Mouse (Mus musculus) erythroblast, embryonic 14.5 days (primary cell): ENCODE measurements around the gene Tulp1. TPM values are rescaled to one million over a fixed set of nuclear protein-coding genes. Genes with fewer than 3 reads are reported as not detected.
"Not testable (repeated sequence)": the region's sequence is repeated elsewhere in the genome, so short reads cannot be mapped to it uniquely, and the experiment has no call there.

Experiments used
- H3K27me3 ChIP-seq: 2 replicates; pipeline ENCODE4 v1.6.1; 2012; ENCODE audit warnings: inconsistent platforms; ENCODE audit not compliant: control insufficient read depth
- H3K36me3 ChIP-seq: 2 replicates; pipeline ENCODE4 v1.6.1; 2012; ENCODE audit warnings: mild to moderate bottlenecking, inconsistent platforms; ENCODE audit not compliant: control insufficient read depth
- H3K4me1 ChIP-seq: 2 replicates; pipeline ENCODE4 v1.6.1; 2012; ENCODE audit warnings: inconsistent platforms; ENCODE audit not compliant: control insufficient read depth
- H3K4me3 ChIP-seq: replicated peaks from 2 replicates; pipeline ENCODE3; 2012; ENCODE audit warnings: moderate library complexity, mild to moderate bottlenecking, inconsistent platforms
- H3K9me3 ChIP-seq: 2 replicates; pipeline ENCODE4 v1.6.1; 2012; ENCODE audit warnings: low read length, inconsistent platforms, mixed read lengths; ENCODE audit not compliant: control insufficient read depth
- GATA1 ChIP-seq: IDR thresholded peaks from 2 replicates; pipeline ENCODE4 v1.6.1; 2012; ENCODE audit warnings: low read length, inconsistent platforms, mixed read lengths
- TAL1 ChIP-seq: IDR thresholded peaks from 3 replicates; pipeline ENCODE4 v1.6.1; 2012; ENCODE audit warnings: low read length, inconsistent platforms, mixed read lengths
- polyA plus RNA-seq: library from polyadenylated mRNA; stranded (reverse); fragments of >175 nt; gene quantifications from 2 replicates; pipeline ENCODE4 v1.2.3, GENCODE M21; 2012

The Tulp1 gene
- polyA plus RNA-seq, 1 experiment, result 0.19 TPM

DNA sequence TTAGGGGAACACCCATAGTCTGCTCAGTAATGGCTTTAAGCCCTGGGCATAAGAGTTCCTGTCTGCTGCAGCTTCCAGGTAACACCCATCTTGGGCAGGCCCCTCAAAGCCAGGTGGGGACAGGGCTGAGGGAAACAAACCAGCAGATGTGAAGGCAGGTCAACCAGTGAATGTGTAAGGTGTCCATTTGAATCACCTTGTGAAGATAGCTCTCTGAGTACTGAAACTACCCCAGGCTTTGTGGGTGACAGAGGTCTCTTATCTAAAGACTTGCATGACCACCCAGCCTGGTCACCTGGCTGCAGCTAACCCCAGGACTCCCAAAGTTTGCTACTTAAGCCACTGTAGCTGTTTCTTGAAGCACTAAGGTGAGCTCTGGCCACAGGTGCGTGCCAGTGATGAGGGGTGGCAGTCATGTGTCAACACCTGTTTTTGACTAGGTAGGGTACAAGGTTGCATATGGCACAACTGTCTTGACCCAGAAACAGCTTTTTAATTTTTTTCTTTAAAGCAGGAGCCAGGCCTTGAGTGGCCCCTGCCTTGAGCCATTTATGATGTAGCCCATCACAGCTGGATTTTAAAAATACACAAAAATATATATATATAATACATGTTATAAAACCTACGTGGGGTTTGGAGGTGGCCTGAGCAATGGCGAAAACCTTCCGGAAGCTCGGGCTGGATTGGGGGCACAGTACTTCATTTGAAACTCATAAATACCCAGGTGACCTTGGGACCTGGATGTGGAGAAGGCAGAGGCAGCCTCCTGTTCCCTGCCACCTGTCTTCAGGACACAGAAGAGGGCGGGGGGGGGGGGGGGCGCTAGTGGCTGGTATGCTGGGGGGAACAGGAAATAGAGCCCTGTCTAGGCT is 33.5 kb downstream of the Tulp1 start:
- Histone ChIP-seq H3K36me3 (peaks cover 55% of the 10 kb centered on the region), H3K4me1 (peaks cover 55% of the 10 kb centered on the region), H3K9me3 (no peaks in the 10 kb centered on the region), H3K4me3 (no peak overlapping the region), H3K27me3 (peaks cover 14% of the 10 kb centered on the region)
- TF ChIP-seq GATA1, result no peak
- no peak for TF ChIP-seq TAL1

DNA sequence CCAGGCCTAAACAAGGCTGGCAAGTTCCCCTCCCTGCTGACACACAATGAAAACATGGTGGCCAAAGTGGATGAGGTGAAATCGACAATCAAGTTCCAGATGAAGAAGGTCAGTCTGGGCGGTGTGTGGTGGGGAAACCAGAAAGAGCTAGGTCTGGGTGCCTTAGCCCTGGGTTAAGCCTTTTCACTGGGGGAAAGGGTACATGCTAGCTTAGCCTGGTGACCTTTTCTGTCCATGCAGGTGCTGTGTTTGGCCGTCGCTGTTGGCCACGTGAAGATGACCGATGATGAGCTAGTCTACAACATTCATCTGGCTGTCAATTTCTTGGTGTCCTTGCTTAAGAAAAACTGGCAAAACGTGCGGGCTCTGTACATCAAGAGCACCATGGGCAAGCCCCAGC is 34.4 kb downstream of the Tulp1 start:
- peak overlapping the region; percentile 6 for H3K4me3 ChIP-seq
- H3K36me3 ChIP-seq, result peaks cover 63% of the 10 kb centered on the region
- H3K9me3 ChIP-seq, result not testable (repeated sequence)
- peaks cover 55% of the 10 kb centered on the region for H3K4me1 ChIP-seq
- peaks cover 14% of the 10 kb centered on the region for H3K27me3 ChIP-seq

DNA sequence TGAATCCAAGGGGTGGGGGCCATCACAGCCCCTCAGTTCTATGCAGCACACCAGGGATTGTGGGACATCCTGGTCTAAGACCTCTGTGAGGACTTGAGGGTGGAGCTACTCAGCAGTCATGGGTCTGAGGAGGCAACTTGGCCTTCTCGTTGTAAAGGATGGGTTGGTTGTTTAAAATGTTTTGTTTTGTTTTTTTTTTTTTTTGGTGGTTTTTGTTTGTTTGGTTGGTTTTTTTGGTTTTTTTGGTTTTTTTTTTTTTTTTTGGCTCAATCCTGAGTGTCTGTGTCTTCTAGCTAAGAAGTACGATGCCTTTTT is 34.8 kb downstream of the Tulp1 start:
- H3K27me3 ChIP-seq, result peaks cover 14% of the 10 kb centered on the region
- H3K9me3 ChIP-seq, result no peaks in the 10 kb centered on the region
- H3K4me3 ChIP-seq, result peak overlapping the region; percentile 97
- H3K4me1 ChIP-seq, result peaks cover 55% of the 10 kb centered on the region
- peaks cover 66% of the 10 kb centered on the region for H3K36me3 ChIP-seq
- TF ChIP-seq GATA1, result no peak
- no peak for TF ChIP-seq TAL1

DNA sequence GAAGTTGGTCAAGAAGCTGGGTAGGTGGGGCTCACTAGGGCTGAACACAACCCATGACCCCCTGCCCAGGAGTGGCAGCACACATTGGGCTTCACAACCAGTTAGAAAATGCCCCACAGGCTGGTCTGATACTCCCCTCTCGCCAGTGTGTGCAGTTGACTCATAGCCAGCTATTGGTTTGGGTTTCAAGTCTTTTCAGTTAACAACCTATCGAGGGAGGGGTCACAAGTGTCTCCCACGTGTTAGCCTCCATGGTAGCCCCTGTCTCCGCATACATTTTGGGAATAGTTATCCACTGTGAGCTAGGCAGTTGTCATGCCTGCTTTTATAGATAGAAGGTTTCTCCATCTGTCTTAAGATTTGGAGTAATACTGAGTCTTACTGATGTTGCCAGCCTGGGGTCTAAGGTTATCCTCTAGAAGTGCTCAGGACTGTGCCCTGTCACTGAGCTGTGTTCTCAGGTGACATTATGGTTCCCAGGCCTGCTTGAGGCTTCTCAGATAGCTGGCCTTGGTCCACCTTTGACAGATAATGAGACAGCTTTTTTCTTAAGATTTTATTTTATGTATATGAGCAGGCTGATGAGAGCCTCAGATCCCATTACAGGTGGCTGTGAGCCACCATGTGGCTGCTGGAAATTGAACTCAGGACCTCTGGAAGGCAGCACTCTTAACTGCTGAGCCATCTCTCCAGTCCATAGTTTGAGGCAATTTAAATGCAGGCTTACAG is 35.4 kb downstream of the Tulp1 start:
- Histone ChIP-seq H3K9me3 (peaks cover 1% of the 10 kb centered on the region), H3K36me3 (peaks cover 71% of the 10 kb centered on the region), H3K4me1 (peaks cover 55% of the 10 kb centered on the region), H3K4me3 (peak overlapping the region; percentile 97), H3K27me3 (peaks cover 14% of the 10 kb centered on the region)
- TF ChIP-seq TAL1 (no peak), GATA1 (no peak)

DNA sequence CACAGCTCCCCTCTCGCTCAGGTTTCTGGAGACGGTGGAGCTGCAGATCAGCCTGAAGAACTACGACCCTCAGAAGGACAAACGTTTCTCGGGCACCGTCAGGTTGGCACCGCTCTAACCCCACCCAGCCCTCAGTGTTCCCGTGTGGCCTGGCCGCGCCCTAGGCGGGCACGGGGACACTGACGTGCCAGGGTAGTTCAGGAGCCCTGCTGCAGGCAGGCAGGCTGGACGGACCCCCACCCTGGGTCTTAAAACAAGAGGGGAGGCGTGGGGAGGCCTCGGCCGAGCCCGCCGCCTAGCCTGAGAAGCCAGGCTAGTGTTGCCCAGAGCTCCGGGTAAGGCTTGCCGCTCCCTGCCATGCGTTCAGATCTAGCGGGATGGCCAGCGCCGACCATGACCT is 36.1 kb downstream of the Tulp1 start:
- Histone ChIP-seq H3K27me3 (peaks cover 14% of the 10 kb centered on the region), H3K36me3 (peaks cover 74% of the 10 kb centered on the region), H3K4me3 (peak overlapping the region; percentile 97), H3K4me1 (peaks cover 55% of the 10 kb centered on the region), H3K9me3 (peaks cover 6% of the 10 kb centered on the region)
- TF ChIP-seq GATA1, result no peak
- no peak for TF ChIP-seq TAL1

DNA sequence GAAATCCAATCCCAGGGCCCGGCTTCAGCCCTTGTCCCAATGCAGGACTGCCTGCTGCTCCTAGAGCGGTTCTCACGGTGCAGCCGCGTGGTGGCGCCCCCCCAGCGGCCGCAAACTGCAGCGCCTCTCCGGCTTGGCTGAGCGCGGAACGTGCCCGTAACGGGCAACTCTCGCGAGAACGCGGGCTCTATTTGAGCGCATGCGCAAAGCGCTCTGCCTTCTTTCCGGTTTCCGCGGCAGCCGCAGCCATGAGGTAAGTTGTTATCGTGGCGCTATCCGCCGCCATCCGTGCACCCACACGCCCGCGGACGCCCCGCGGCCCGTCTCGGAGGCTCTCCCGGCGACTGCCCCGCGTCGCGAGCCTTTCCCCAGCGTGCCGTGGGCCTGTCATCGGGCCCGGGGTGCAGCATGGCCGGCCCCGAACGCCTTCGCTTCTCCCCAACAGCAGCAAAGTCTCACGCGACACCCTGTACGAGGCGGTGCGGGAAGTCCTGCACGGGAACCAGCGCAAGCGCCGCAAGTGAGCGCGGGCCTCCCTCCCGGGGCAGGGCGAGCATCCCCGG is 36.6 kb downstream of the Tulp1 start, which contains the start of gene Rpl10a:
Gene Rpl10a, plus strand, starts transcription at position 106 of the 563 bp plus-strand sequence.
- H3K4me3 ChIP-seq, result peak within 1 kb of the TSS; percentile 97
- peaks cover 75% of the 10 kb centered on the region for H3K36me3 ChIP-seq
- H3K9me3 ChIP-seq, result peaks cover 6% of the 10 kb centered on the region
- peaks cover 10% of the 10 kb centered on the region for H3K27me3 ChIP-seq
- H3K4me1 ChIP-seq, result peaks cover 51% of the 10 kb centered on the region
- TF ChIP-seq TAL1 (no peak), GATA1 (peak; percentile 91)

DNA sequence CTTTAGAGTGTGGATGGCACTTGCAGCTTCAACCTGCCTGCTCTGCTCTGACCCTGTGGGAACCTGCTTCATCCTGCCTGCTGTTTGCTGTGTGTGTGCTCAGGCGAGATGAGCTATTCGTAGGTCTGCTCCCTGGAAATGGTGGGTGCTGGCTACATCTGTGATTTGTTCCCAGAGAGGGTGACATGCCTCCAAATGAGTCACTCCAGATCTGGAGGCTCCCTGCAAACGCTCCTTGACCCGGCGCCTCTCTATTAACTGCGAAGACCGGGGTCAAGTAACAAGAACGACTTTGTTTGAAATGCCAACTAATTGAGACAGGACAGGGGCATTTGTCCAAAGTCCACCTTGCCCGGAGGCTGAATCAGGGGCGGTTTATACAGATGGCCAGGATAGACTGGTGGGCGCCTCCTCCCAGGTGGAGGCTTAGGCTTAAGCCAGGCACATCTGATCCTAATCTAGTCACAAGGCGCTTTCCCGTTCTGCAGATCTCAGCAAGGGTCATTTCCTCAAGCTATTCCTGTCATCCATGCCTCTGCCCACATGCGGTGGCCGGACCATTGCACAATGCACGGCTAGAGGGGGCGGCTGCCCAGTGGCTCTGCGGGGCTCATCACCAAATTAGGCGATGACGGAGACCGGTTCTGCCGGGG is 37.2 kb downstream of the Tulp1 start:
- no peak for TF ChIP-seq GATA1
- no peak for TF ChIP-seq TAL1
- H3K4me3 ChIP-seq, result peak overlapping the region; percentile 97
- H3K27me3 ChIP-seq, result peaks cover 5% of the 10 kb centered on the region
- peaks cover 6% of the 10 kb centered on the region for H3K9me3 ChIP-seq
- peaks cover 45% of the 10 kb centered on the region for H3K4me1 ChIP-seq
- H3K36me3 ChIP-seq, result peaks cover 69% of the 10 kb centered on the region

DNA sequence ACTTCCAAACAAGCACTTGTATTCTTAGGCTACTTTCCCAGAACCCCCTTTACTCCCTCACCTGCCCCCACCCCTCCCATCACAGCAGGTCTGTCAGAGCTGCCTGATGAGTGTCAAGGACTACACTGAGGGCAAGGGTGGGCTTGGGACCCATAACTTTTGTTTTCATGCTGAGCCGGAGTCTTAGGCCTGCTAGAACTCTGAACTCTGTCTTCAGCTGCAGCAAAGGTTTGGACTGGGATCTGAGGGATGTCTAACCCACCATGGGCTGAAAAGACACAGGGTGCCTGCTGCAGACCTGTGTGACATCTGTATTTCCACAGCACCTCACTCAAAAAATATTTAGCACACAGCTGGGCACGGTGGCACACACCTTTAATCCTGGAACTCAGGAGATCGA is 38.1 kb downstream of the Tulp1 start:
- no peak for TF ChIP-seq TAL1
- no peak for TF ChIP-seq GATA1
- Histone ChIP-seq H3K9me3 (peaks cover 6% of the 10 kb centered on the region), H3K27me3 (no peaks in the 10 kb centered on the region), H3K36me3 (peaks cover 69% of the 10 kb centered on the region), H3K4me1 (peaks cover 38% of the 10 kb centered on the region), H3K4me3 (no peak overlapping the region)

DNA sequence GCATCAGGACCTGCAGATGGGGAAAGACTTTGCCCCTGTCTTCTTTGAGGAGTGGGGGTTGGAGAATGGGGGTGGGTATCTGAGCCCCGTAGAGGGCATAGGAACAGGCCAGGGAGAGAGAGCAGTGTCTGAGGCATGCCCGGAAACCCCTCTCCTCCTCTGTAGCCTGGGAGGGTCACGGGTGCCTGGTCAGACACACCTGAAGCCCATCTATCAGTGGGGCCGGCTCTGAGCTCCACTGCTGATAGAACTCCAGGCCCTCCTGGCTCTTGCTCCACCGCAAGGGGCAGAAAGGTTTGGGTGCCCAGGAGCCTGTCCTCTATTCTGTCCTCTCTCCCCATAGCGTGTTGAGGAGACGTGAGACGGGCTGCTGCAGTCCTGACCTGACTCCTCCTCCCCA is 39.3 kb downstream of the Tulp1 start:
- peaks cover 31% of the 10 kb centered on the region for H3K4me1 ChIP-seq
- no peak overlapping the region for H3K4me3 ChIP-seq
- H3K9me3 ChIP-seq, result peaks cover 6% of the 10 kb centered on the region
- peaks cover 70% of the 10 kb centered on the region for H3K36me3 ChIP-seq
- no peaks in the 10 kb centered on the region for H3K27me3 ChIP-seq
- TF ChIP-seq TAL1 (no peak), GATA1 (no peak)

DNA sequence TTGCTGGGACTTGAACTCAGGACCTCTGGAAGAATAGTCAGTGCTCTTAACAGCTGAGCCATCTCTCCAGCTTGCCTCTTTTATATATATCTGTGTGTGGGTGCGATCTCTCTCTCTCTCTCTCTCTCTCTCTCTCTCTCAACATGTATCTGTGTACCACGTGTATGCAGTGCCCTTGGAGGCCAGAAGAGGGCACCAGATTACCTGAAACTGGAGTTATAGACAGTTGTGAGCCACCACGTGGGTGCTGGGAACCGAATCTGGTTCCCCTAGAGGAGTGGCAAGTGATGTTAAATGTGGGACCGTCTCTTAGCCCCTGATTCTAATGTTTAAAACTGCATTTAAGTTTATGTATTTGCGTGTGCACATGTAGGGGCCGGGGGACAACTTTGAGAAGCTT is 40.6 kb downstream of the Tulp1 start:
- not testable (repeated sequence) for H3K27me3 ChIP-seq, H3K4me3 ChIP-seq, H3K9me3 ChIP-seq
- Histone ChIP-seq H3K4me1 (peaks cover 20% of the 10 kb centered on the region), H3K36me3 (peaks cover 63% of the 10 kb centered on the region)
